Mouse (Mus musculus): ENCODE data around the gene Pdlim7.

The Pdlim7 gene

DNA sequence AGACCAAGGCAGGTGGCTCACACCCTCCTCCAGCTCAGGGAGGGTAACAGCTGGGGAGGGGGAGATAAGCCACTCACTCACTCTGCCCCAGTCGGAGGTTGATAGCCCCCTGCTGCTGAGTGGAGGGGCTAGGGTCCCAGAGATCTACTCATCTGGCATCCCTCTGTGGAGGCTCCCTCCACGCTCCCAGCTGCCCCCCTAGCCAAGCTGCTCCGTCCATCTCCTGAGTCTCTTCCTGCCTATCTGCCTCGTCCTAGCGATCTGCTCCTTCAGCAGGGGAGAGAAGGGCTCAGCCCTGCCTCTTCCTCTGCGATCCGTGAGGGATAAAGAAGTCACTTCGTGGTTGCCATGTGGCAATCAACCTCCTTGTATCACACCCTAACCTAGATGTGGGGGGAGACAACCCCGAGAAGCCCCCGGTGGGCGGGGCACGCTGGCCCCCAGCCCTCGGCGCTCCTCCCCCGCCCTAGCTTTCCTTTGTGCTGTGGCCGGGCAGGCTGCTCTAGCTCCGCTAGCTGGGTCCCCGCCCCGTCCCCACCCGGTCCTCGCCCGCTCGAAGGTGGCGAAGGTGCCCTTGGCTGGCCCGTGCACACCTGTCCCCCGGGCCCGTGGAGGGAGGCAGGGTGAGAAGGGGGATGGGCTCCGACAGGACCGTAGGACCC is 26.4 kb downstream of the Pdlim7 start:
- no peak for DNase-seq (ENCODE audit: low spot score in 2 of 2)

DNA sequence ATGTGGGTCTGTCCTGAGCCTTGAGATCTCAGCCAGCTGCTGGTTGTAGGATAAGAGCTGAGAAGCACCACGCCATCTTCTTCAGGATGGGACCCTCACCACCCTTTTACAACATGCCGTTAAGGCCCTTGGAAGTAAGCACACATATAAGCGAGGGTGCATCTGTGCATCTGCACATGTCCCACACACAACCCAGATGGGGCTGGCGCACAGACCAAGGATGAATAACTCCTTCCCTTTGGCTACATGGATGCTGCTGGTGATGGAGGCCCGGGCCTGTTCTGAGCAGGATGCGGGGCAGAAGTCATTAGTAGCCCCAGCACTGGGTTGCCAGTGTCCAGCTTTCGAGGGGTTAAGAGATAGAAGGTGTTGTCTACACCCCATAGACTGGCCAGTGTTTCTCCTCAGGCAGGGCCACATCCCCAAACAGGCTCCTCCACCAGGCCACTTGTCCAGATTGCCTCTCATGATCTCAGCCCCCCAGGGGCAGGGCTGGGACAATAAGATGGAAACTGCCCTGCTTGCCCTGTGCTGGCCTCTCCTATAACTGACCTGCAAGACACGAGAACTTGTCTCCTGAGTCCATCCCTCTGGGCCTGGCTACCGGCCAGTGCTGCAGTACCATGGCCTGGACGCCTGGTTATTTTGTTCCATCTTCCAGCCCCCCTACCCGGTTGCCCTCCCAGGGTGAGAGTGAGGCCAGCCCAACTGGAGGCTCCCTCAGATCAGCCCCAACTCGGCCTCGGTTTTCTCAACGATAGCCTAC is 27.3 kb downstream of the Pdlim7 start:
- DNase-seq (ENCODE audit: low spot score in 2 of 2): no peak

DNA sequence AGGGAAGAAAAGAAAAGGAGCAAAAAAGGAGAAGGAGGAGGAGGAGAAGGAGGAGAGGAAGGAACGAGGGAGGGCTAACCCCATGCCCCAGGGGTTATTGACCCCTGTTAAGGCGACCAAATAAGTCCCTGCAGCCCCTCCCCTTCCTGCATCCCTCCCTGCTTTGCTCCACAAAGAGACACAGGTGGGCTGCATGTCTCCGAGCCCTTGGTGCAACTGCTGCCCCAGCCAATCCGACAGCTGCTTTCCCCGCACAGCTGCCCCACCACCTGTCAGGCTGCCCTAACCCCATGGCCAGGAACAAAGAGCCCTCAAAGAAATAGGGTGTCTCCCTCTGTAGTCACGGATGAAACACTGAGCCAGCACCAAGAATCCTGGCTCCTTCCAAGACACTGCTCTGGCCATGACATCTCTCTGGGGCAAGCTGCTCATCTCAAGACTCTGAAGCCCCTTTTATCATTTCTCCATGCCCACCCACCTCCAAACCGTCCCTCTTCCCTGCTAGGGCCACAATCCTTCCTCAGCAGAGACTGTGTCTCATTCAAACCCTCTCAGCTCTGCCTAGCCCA is 28.9 kb downstream of the Pdlim7 start:
- no peak for DNase-seq (ENCODE audit: low spot score in 2 of 2)

GRCm38 (mm10) chr13:55483593-55483992 is 29.9 kb downstream of the Pdlim7 start:
- DNase-seq (ENCODE audit: low spot score in 2 of 2): no peak

GRCm38 (mm10) chr13:55483071-55483470 is 30.4 kb downstream of the Pdlim7 start:
- DNase-seq (ENCODE audit: low spot score in 2 of 2): no peak

DNA sequence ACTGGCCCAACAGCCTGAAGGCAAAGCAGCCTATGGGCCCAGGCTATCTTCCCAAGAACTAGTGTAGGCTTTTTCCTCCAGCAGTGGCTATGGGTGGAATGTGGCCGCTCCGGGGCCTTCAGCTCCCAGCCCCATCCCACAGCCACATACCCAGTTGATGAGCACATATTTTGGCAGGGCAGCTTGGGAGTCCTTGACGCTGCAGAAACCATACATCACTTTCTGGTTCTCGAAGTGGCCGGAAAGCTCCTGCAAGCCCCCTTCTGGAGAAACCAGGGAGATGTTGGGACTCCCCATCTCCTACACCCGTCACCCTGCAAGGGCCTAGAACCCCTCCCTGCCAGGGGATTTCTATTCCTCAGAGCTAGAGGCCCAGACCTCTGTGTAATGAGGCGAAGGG is 30.9 kb downstream of the Pdlim7 start:
- no peak for DNase-seq (ENCODE audit: low spot score in 2 of 2)

DNA sequence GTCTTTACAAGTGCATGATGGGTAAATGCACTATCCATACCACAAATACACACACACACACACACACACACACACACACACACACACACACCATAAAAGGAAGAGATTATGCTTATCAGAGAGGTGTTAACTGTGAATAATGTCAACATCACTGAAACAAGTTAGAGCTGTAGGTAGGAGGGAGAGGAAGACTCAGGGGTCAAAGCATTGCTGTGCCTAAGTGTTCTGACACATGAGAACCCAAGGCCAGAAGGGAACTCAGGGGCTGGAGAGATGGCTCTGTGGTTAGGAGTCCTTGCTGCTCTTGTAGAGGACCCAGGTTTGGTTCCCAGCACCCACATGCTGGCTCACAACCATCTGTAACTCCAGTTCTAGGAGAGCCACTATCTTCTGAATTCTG is 33.5 kb downstream of the Pdlim7 start:
- no peak for DNase-seq (ENCODE audit: low spot score in 2 of 2)

DNA sequence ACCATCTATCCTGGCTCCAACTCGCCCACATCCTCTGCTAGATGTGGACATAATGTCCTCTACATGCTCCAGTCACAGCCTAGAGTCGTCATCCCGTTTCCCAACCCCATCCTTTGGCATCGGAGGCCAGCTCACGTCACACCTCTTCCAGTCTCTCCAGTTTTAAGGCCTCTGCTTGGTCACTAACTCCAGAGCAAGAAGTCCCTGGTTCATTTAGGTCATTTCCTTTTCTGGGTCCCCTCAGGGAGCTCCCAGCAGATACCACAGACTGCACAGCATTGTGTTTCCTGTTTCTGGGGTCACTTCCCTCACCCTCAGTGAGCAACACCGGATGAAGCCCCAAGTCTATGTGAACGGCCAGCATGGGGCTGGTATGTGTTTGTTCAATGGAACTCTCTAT is 34.5 kb downstream of the Pdlim7 start:
- no peak for DNase-seq (ENCODE audit: low spot score in 2 of 2)

DNA sequence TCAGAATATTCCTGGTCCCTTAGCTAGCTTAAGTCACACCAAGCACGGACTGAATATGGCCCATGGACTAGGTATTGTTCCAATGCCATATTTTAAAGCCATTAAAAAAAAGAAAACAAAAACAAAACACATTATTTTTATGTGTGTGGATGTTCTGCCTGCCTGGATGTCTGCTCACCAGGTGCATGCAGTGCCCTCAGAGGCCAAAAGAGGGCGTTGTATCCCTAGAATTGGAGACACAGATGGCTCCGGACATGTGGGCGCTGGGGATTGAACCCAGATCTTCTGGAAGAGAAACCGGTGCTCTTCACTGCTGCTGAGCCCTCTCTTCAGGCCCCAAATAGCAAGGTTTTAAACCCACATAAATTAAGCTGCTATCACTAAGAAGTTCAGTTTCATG is 35.4 kb downstream of the Pdlim7 start:
- DNase-seq (ENCODE audit: low spot score in 2 of 2): no peak

DNA sequence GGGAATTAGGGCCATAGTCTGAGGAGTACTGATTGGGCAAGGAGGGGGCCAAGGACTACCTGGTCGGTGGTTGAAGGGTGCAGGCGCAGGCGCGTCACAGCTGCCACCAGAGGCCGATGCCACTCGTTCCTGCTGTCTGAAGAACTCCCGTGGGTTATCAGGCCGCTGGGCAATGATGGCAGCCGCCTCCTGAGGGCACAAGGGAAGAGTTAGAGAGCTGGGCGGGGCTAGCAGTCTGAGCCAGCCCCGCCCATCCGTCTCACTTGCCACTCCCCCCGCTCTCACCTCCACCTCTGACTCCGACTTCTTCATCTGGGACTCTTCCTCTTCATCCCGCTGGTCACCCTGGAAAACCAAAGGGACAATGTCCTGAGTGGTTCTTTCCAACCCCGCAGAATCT is 36.0 kb downstream of the Pdlim7 start:
- no peak for DNase-seq (ENCODE audit: low spot score in 2 of 2)

GRCm38 (mm10) chr13:55476256-55476655 is 37.2 kb downstream of the Pdlim7 start:
- DNase-seq (ENCODE audit: low spot score in 2 of 2): no peak

DNA sequence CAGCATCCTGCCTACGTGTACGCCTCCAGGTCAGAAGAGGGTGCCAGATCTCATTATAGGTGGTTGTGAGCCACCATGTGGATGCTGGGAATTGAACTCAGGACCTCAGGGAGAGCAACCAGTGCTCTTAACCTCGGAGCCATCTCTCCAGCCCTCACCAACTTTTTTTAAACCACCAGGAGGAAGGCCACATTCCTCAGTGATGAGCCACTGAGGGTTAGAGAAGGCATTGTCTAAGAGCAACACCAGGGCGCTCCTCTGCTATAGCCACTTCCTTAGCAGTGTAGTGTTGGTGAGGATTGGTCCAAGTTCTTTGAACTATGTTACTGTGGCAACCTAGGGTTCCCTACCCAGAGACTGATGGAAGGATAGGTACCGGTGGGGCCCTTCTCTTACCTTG is 37.7 kb downstream of the Pdlim7 start:
- DNase-seq (ENCODE audit: low spot score in 2 of 2): no peak

- no peak for DNase-seq (ENCODE audit: low spot score in 2 of 2)
Measured at GRCm38 (mm10) chr13:55474621-55475069, 38.8 kb downstream of the Pdlim7 start.

DNA sequence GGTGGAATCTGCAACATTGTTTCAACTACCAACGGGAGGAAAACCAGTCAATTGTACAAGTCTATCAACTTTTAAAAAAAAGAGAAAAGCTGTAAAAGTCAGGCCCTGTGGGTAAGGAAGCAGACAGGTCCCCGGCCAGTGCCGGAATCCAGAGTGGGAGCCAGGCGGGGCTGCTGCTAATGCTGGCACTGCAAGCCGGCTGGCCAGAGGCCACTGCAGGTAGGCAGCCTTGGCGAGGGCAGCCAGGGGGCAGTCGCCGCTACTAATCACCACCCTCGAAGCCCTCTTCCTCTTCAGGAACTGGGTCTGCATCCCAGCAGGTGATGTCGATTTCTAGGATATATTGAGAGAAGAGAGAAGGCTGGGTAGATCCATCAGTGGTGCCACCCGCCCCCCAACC is 39.5 kb downstream of the Pdlim7 start:
- DNase-seq (ENCODE audit: low spot score in 2 of 2): no peak

DNA sequence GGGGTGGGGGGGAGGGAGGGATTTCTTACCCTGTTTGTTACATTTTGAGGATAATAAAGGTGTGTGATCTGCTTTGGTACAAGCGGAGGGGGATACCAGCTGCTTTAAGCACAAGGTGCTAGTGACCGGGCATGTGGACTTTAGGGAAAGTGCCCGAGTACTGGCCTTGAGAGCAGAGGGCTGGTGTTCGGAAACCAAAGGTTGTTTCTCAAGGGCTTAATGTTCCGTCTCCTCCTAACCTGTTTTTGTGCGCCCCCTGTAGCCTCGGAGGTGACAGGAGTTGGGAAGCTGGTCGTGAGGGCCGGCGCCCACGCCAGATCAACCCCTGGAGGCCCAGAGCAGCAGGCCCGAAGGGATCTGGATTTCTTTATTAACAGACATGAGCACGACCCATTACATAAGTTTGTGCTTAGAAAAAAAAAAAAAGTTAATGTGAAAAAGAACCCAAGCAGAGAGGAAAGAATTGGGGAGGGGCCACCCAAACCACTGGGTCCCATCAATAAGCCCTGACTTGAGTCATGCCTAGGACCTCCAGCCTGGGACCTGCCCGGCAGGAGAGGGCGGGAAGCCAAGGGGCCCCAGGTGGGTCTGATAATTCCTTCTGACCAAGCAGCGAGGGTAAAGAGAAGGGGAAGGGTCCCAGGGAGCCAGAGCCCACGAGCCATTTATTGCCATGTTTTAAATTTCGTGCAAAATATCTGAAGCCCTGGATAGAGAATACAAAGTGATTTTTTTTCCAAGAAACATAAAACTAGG is 40.2 kb downstream of the Pdlim7 start:
- DNase-seq (ENCODE audit: low spot score in 2 of 2): no peak

DNA sequence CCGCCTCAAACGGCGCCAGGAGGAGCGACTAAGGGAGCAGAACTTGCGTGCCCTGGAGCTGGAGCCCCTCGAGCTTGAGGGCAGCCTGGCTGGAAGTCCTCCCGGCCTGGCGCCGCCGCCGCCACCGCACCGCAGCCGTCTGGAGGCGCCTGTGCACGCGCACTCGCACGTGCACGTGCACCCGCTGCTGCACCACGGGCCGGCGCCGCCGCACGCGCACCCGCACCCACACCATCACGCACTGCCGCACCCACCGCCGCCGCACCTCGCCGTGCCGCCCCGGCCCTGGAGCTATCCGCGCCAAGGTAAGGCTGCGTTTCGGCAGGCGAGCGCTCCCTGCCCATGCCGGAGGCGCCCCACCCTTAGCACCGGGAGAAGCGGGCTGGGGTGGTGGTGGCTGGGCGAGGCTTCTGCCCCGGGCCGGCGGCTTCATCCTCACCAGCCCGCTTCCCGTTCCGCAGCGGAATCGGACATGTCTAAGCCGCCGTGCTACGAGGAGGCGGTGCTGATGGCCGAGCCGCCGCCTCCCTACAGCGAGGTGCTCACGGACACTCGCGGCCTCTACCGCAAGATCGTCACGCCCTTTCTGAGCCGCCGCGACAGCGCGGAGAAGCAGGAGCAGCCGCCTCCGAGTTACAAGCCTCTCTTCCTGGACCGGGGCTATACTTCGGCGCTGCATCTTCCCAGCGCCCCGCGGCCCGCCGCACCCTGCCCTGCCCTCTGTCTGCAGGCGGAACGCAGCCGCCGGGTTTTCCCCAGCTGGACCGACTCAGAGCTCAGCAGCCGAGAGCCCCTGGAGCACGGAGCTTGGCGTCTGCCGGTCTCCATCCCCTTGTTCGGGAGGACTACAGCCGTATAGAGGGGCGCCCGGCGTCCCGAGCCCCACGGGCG is 41.1 kb downstream of the Pdlim7 start:
- DNase-seq (ENCODE audit: low spot score in 2 of 2): no peak

DNA sequence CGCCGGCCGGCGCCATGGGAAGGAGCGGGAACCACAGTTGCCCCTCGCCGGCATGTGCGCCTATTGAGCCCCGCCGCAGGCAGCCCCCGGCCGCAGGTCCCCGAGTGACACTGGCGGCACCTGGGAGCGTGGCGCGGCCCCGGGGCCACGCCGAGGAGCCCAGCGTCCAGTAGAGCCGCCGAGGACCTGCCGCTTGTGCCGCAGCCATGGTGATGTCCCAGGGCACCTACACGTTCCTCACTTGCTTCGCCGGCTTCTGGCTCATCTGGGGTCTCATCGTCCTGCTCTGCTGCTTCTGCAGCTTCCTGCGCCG is 41.7 kb downstream of the Pdlim7 start:
- DNase-seq (ENCODE audit: low spot score in 2 of 2): no peak

DNA sequence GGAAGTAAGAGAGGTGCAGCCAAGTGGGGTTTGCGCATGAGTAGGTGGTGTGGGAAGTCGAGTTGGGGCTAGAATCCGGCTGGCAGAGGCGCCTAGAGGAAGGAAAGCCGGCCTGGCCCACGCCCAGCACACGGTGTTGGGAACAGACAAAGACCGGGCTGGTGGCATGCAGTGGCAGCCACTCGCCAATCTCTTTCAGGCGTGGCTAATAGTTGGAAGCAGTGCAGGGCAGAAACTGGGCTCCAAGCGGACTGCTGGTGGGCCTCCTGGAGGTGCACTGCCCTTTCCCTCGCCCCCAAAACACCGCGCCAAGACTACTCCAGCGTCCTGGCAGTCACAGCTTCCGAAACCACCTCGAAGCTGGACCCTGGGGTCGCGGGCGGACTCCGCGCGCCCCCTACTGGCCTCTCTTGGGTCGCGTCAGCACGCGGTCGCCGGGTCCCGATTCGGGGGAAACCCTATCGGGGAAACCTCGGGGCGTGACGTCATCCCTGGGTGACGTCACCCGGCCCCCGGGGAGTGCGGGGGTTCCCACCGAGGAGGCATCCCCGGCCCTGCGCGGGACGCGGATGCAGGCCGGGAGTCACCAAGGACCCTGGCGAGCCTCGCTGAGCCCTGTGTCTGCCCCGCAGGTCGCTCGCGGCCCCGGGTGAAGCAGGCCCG is 42.2 kb downstream of the Pdlim7 start:
- peak; percentile 70 to 78 for DNase-seq (ENCODE audit: low spot score in 2 of 2)

DNA sequence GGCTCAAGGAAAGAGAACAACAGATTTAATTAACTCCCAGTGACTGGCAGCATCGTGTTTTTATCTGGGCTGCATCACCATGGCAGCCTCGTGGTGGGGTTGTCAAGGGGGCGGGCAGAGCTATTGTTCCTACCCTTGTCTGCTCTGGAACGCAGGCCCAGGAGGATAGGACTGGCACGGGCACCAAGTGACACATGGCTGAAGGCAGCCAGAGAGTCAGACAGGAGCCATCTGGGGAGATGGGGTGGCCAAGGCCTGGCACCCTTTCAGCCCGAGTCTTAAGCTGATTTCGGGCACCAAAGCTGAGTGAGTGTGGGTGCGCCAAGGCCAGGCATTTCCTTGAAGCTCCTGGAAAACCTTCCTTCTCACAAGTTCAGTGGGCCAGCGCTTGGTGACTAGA is 43.1 kb downstream of the Pdlim7 start:
- DNase-seq (ENCODE audit: low spot score in 2 of 2): no peak

DNA sequence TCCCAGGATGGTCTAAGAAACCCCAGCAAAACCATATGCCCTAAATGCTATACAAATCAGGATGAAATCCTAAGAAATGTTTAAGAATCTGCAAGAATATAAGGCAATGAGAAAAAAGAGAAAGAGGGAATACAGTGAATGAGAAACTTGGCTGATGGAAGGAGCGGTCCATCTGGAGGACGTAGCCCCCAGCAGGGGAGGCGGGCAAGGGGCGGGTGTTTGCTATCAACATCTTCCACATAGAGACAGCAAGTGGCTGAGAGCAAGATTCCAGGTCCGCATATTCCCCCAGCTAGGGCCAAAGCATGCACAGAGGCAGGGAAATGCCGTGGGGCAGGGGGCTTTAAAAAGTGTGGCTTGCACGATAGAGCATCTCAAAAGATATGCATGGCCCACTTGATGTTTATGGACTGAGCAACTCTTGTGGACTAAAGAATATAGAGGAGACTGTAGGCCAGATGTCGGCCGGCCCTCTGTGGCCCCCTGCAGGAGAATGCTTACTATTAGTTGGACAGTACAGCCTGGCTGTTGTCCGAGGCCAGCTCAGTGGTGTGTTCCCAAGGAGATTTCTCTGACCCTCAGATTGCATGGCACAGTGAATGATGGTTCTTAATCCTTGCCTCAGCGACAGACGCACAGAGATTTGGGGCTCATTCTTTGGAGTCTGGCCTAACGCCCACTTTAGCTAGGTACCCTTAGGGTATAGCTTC is 44.5 kb downstream of the Pdlim7 start:
- no peak for DNase-seq (ENCODE audit: low spot score in 2 of 2)
